Mouse (Mus musculus) C2C12 (cell line): Measurements from ENCODE around the gene Fam169b. TPM values are rescaled to one million over a fixed set of nuclear protein-coding genes. Genes with fewer than 3 reads are reported as not detected.
"Not testable (repeated sequence)": the region's sequence is repeated elsewhere in the genome, so short reads cannot be mapped to it uniquely, and the experiment has no call there.

Experiments used
- H3K27me3 ChIP-seq: one replicate; pipeline ENCODE4 v1.6.1; 2011; ENCODE audit not compliant: control insufficient read depth, insufficient read depth, insufficient read length
- H3K36me3 ChIP-seq: one replicate; pipeline ENCODE4 v1.6.1; 2011; ENCODE audit not compliant: control insufficient read depth, insufficient read depth
- H3K4me3 ChIP-seq: one replicate; pipeline ENCODE4 v1.5.1; 2011; ENCODE audit warnings: mild to moderate bottlenecking, control low read depth; ENCODE audit not compliant: poor library complexity, insufficient read depth, severe bottlenecking
- H3K79me2 ChIP-seq: one replicate; pipeline ENCODE4 v1.6.1; 2011; ENCODE audit not compliant: control insufficient read depth, insufficient read depth
- H3K79me3 ChIP-seq: one replicate; pipeline ENCODE4 v1.6.1; 2011; ENCODE audit warnings: low read depth, control low read depth
- H3ac ChIP-seq: one replicate; pipeline ENCODE3; 2011; ENCODE audit warnings: low read depth; ENCODE audit not compliant: control insufficient read depth, insufficient read length
- CEBPB ChIP-seq: IDR thresholded peaks from one replicate; pipeline ENCODE4 v1.6.1; 2011; ENCODE audit warnings: low read depth, mild to moderate bottlenecking, control low read depth, moderate library complexity
- CTCF ChIP-seq: IDR thresholded peaks from one replicate; pipeline ENCODE4 v1.5.1; 2011; ENCODE audit not compliant: control insufficient read depth, insufficient read depth, insufficient read length
- FOSL1 ChIP-seq: IDR thresholded peaks from one replicate; pipeline ENCODE4 v1.8.0; 2011; ENCODE audit warnings: mild to moderate bottlenecking, low read length; ENCODE audit not compliant: poor library complexity, insufficient read depth, severe bottlenecking
- MAX ChIP-seq: IDR thresholded peaks from one replicate; pipeline ENCODE4 v1.6.1; 2011; ENCODE audit warnings: mild to moderate bottlenecking, control low read depth
- MYOD1 ChIP-seq: IDR thresholded peaks from one replicate; pipeline ENCODE4 v1.6.1; 2011; ENCODE audit warnings: low read depth; ENCODE audit not compliant: control insufficient read depth, insufficient read length
- MYOG ChIP-seq: IDR thresholded peaks from one replicate; pipeline ENCODE4 v1.6.1; 2011; ENCODE audit not compliant: control insufficient read depth, insufficient read length; ENCODE audit errors: extremely low read depth
- USF1 ChIP-seq: IDR thresholded peaks from one replicate; pipeline ENCODE4 v1.6.1; 2011; ENCODE audit warnings: low read depth, mild to moderate bottlenecking, control low read depth, moderate library complexity
- polyA plus RNA-seq: library from polyadenylated mRNA; unstranded; fragments of >200 nt; fragmentation: generic; extraction: Trizol; gene quantifications from one replicate; pipeline ENCODE4 v1.2.1, GENCODE M21; 2012; ENCODE audit warnings: missing spikeins

Fam169b gene
- polyA plus RNA-seq, 1 experiment = 0.06 TPM

- no peaks in the 10 kb centered on the region for H3K27me3 ChIP-seq
- no peaks in the 10 kb centered on the region for H3K36me3 ChIP-seq
- no peaks in the 10 kb centered on the region for H3K79me2 ChIP-seq
- no peak for TF ChIP-seq CEBPB
- no peak for TF ChIP-seq USF1
- TF ChIP-seq MYOD1 = no peak
- no peak for TF ChIP-seq CTCF
- no peak for TF ChIP-seq MYOG
- no peak for TF ChIP-seq MAX
- no peak for TF ChIP-seq FOSL1
- H3K79me3 ChIP-seq = no peaks in the 10 kb centered on the region
- H3ac ChIP-seq = no peak overlapping the region
- H3K4me3 ChIP-seq = no peak overlapping the region
Observed at GRCm38 (mm10) chr7:68282304-68283132, 8.9 kb downstream of the Fam169b start.

DNA sequence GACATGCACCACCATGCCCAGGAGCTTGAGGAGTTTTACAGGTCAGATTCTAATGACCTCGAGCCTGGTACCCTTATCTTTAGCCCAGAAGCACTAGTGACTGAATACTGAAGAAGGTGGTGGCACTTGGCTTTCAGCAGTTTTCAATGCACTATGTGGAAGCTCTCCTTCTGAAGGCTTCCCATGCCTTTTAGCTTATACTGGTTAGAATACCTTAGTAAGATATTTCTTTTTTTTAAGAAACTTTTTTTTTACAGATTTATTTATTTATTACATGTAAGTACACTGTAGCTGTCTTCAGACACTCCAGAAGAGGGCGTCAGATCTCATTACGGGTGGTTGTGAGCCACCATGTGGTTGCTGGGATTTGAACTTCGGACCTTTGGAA, 9.5 kb downstream of the Fam169b start:
- H3K27me3 ChIP-seq, H3ac ChIP-seq, H3K36me3 ChIP-seq, H3K4me3 ChIP-seq, H3K79me2 ChIP-seq, H3K79me3 ChIP-seq: not testable (repeated sequence)

DNA sequence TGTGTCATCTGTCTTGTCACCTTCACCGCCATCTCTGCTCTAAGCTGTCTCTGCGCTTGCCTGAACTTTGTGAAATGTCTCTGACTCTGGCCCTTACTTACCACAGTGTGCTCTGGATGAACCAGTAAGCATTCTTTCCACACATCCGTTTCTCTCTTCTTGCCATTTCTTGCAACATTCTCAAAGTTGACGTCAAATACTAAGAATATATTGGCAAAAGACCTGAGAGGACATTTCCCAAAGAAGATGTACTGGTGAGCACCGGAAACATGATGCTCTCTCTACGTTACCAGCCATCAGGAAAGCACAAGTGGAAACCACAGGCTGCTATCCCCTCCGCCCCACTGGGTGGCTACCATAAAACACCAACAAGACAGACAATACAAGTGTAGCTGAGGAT, 10.1 kb downstream of the Fam169b start:
- Histone ChIP-seq H3ac (no peak overlapping the region), H3K4me3 (no peak overlapping the region), H3K27me3 (no peaks in the 10 kb centered on the region), H3K79me2 (no peaks in the 10 kb centered on the region), H3K36me3 (no peaks in the 10 kb centered on the region), H3K79me3 (no peaks in the 10 kb centered on the region)
- TF ChIP-seq USF1 (no peak), MAX (no peak), MYOG (no peak), CEBPB (no peak), MYOD1 (no peak)

DNA sequence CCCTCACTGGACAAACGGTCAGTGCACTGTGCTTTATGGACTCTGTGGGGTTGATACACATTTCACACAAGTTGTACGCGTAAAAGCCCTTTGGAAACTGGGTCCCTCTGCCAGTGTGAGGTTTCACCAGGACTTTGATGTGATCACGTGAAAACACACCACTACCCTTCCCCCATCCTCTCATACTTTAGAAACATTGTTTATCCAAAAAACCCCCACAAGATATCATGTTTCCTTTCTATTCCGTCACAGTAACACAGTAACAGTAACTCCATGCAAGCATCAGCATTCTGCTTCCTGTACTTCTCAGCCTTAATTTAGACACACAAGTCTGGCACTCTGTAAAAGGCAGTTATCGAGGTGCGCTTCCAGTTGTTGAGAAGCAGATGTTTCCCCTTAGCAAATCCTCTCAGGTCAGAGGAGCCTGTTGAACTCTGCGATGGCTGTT, 12.2 kb downstream of the Fam169b start:
- no peak overlapping the region for H3ac ChIP-seq
- no peak overlapping the region for H3K4me3 ChIP-seq
- no peak for TF ChIP-seq MAX
- TF ChIP-seq CTCF = no peak
- TF ChIP-seq USF1 = no peak
- TF ChIP-seq MYOG = no peak
- no peak for TF ChIP-seq FOSL1
- TF ChIP-seq CEBPB = no peak
- TF ChIP-seq MYOD1 = no peak
- H3K79me2 ChIP-seq = no peaks in the 10 kb centered on the region
- no peaks in the 10 kb centered on the region for H3K79me3 ChIP-seq
- no peaks in the 10 kb centered on the region for H3K36me3 ChIP-seq
- H3K27me3 ChIP-seq = no peaks in the 10 kb centered on the region

GRCm38 (mm10) chr7:68286526-68287481, 13.2 kb downstream of the Fam169b start:
- no peak overlapping the region for H3ac ChIP-seq
- TF ChIP-seq USF1 (no peak), MYOD1 (no peak), MYOG (no peak), CTCF (no peak), MAX (no peak), FOSL1 (no peak), CEBPB (no peak)
- no peaks in the 10 kb centered on the region for H3K27me3 ChIP-seq
- no peak overlapping the region for H3K4me3 ChIP-seq
- no peaks in the 10 kb centered on the region for H3K36me3 ChIP-seq
- no peaks in the 10 kb centered on the region for H3K79me2 ChIP-seq
- no peaks in the 10 kb centered on the region for H3K79me3 ChIP-seq

DNA sequence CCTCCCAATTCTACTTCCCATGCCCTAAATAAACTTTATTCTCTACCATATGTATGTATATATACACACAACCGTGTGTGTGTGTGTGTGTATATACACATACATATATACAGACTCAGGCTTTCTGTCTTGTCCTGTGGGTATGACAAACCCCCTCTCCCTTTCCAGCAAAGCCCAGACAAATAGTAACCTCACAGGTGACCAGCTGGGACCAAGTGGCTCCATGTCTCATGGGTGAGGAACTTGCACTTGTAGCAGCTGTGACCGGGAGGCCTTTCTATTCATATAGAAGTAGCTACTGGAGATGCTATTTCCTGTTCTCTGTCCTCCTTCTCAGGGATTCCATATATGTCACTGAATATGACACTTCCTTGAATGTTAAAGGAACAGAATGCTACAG, 13.9 kb downstream of the Fam169b start:
- Histone ChIP-seq H3K79me3 (no peaks in the 10 kb centered on the region), H3K4me3 (no peak overlapping the region), H3K36me3 (no peaks in the 10 kb centered on the region), H3ac (no peak overlapping the region), H3K27me3 (no peaks in the 10 kb centered on the region), H3K79me2 (no peaks in the 10 kb centered on the region)
- TF ChIP-seq MYOG (no peak), CEBPB (no peak), CTCF (no peak), MAX (no peak)

DNA sequence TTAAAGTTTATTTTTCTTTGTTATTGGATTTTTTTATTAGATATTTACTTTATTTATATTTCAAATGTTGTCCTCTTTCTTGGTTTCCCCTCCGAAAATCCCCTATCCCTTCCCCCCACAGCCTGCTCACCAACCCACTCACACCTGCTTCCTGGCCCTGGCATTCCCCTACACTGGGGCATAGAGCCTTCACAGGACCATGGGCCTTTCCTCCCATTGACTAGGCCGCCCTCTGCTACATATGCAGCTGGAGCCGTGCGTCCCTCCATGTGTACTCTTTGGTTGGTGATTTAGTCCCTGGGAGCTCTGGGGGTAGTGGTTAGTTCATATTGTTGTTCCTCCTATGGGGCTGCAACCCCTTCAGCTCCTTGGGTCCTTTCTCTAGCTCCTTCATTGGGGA, 14.4 kb downstream of the Fam169b start:
- H3ac ChIP-seq, H3K79me2 ChIP-seq, H3K36me3 ChIP-seq, H3K27me3 ChIP-seq, H3K79me3 ChIP-seq, H3K4me3 ChIP-seq: not testable (repeated sequence)
